Mouse (Mus musculus) embryo, embryonic 9.5 days (tissue): ENCODE results near the gene Limd1.

Source experiments
- DNase-seq: peaks from one replicate; pipeline ENCODE4 v3.0.0-alpha.2; 2017; ENCODE audit errors: extremely low spot score

The Limd1 gene

DNA sequence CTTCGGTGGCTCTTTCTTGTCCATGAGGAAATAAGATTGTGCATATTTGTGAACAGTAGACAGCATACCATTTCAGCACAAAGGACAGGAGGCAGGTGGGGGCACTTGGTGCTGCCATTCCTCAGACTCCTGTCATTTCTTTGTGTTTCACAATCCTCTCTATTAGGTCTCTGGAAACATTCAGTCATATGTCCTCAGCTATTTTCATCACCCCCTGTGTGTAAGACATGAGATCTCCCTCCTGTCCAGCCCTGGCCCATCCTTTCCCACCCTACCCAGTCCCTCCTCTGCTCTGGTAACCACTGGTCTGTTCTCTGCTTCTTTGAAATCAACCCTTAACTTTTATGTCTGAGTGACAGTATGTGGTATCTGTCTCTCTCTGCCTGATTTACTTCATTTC lies 5.1 kb downstream of the Limd1 start:
- DNase-seq: no peak

DNA sequence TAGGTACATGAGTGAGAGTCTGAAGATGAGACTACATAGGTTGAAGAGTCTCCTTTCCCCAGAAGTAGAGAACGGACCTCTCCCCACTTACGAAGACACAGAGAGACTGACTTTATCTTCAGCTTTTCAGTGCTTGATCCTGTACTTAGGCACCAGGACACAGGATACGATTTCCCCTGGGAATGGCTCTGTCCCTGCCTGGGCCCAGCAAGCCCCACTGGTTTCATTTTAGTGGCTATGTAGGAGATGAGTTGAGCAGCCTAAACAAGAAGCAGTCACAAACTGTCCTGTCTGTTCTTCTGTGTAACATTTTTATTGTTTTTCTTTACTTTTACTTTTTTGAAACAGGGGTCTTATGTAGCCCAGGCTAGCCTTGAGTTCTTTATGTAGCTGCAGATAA lies 6.3 kb downstream of the Limd1 start:
- no peak for DNase-seq

DNA sequence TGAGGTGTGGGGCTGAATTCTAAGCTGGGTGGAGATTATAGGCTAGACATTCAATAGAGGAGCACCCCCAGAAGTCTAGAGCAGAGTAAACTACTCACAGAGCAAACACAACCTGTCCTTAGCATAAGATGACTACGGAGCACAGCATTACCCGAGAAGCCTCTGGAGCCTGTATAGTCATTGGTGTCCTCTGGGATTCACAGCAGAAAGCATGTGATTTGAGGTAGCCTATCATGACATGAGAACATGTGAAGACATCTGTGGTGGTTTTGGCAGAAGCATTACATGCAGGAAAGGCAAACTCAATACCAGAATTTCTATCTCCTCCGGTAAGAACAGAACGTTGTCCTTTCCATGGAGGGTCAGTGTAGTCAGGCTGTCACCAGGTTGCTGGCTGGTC lies 7.1 kb downstream of the Limd1 start:
- no peak for DNase-seq

DNA sequence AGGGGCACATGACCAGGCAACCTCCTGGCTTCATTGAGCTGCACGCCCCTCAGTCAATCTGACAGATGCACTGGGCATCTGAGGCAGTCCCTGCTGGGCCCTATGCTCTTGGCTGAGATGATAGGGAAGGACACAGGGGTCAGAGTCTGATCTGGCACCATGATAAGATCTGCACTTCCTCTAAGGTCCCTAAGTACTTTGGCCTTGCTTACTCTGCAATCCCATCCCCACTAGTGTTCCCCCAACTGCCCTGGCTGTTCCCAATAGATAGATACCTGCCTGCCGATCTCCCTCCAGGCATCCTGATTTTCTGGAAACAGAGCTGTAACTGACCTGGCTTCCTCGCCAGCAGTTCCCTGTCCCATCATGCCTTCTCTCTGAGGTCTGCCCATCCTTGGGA lies 8.1 kb downstream of the Limd1 start:
- DNase-seq: no peak

DNA sequence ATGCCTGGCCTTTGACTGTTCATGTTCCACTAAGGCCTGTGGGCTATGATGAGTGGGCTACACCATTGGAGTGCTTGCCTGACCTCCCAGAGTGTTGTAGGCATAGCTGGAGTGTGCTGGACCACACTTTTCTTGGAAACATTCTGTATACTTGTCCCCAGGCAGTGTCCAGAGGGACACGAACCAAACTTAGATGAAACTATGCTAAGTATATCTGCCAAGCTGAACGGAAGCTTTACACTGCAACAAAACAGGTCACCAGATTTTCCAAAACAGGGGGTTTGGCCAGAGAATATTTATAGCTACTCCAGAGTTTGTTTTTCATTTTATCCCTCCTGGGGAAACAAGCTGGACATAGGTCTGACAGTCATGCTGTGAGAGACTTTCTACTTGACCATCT lies 10.6 kb downstream of the Limd1 start:
- no peak for DNase-seq

DNA sequence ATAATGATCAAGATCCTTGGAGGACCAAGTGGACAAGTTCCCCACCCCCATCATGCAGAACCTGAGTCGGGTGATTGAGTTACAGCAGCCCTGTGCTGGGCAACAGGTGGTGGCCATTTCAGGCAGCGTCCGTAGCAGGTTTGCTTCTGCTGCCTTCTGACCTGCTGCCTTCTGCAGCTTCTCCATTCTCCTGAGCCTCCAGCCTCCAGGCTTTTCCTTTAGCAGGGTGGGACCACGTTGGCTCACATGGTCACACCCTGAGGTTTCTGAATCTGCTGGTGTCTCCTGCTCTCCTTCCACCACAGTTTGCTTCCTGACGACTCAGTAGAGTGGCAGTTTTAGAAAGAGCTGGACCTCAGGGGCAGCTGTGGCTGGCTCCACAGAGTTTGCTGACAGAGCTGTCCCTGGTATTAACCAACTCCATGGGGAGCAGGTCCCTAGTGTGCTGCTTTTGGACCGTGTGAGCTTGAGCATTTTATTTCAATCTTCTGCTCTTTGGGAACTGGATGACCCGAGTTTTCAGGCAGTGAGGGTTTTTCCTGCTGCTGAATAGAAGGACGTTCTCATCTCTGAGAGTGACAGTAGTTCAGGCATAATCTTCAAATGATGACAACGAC lies 11.3 kb downstream of the Limd1 start:
- no peak for DNase-seq

DNA sequence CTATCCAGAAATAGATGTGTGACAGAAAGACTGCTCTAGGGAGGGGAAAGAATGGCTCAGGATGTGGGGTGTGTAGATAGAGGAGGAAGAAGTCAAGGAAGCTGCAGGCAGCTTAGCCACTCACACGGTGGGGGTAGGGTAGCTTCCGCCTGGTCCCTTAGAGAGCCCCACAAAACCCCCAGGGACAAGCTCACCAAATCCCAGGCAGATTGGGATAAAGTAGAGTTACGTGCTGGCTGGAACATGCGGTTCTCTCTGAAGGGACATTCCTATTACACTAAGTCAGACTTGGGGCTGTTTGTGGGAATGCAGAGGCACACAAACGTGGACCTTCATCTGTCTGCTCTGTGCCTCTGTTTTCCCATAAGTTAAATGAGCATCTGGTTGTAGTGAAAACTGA lies 12.4 kb downstream of the Limd1 start:
- no peak for DNase-seq

DNA sequence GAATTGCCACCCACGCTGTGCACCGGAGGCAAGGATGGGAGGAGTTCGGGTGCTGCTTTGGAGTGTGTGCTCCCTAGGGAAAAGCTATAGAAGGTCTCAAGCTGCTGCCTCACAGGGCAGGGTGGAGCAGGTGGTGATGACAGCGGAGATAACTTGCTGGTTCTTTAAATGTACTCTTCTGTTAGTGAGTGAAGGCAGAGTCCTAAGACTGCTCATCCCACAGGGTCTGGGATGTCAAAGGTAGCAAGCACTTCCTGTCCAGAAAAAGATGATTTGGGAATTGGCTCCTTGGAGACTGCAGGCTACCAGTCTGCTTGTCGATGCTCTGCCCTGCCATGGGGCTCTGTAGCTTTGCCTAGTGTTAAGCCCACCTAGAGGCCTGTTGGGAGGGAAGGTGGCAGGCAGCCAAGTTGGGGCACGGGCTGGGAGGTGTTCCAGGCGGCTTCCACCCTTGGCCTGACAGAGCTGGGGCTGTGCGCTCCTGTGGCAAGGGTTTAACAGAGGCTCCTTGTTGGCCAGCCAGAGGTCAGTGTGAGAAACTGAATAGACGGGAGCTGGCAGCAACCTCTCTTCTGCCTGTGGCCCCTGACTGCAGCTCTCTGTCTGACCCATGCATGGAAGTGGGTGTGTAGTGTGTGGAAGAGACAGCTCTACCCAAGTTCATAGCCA lies 13.5 kb downstream of the Limd1 start:
- no peak for DNase-seq

DNA sequence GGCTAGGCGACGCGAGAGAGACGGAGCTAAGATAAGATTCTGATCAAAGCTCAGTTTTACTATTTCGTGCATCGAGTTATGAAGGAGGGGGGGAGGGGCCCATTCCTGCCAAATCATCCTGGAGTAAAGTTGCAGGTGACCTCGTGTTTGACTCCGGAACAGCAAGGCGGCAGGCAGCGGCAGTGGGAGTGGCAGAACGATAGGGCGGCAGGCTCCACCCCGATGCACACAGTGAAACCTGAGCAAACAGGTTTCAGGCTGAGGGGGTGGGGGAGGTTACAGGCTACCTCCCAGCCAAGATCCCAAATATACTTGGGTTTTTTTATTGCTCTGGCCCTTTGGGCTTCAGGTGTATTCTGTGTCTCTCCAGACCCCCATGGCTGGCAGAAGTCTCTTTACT lies 18.2 kb downstream of the Limd1 start:
- DNase-seq: peak; percentile 37

DNA sequence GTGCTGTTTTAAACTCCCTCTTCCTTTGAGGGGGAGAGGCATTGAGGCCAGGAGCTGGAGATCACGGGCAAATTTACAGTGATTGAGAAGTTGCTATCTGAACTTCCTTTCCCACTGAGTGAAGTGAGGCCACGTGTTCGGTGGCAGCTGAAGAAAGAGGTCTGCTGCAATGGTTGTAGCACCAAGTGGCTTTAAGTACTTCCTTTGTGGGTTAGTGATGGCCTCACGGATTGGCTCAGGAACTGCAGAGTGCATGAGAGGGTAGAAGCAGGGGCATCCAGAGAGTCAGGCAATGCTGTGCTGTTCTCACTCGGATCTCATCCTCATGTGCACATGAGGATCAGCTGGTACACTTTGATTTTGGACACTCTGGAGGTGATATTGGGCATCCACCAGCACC lies 19.4 kb downstream of the Limd1 start:
- no peak for DNase-seq

DNA sequence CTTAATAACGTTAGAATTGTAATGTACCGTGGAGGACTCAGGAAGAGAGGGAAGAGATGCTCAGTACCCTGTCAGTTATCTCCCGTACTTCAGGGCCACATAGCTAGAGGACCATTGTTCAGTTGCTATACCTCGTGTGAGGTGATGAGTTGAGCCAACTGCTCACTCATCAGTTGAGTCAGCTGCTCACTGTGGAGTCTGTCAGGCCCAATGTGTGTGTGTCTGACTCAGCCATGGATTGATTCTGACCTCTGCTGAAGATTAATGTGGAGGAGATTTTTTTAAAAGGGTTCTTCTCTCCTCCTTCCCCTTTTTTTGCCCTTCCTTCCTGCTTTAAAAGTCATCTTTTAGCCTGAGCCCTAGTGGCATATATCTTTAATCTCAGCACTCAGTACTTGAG lies 22.0 kb downstream of the Limd1 start:
- no peak for DNase-seq

DNA sequence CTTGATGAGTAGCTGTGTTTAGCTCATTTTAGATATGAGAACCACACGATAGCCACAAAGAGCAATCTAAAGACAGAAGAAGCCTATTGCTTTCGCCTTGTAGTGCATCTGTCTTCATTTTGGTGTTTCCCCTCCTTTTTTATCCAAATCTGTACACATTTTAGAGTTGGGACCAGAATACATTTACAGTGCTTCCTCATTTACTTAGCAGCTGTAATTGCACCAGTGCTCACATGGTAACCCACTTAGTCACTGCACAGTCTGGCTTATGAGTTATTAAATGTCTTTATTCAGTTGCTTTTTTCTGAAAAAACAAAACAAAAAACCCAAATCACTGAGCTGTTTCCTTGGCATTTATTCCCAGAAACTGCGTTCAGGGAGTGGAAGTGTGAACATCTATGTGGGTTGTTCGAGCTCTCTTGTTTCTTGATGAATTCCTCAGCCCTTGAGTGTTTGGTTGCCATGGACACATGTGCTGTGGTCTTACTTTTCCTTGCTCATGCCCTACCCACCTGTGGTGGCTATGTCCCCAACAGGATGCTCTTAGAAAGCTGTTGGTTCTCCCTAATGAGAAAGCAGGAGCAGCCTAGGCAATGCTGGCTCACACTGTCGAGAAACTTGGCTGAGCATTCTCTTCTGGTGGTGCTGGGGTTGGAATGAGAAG lies 24.8 kb downstream of the Limd1 start:
- DNase-seq: no peak

DNA sequence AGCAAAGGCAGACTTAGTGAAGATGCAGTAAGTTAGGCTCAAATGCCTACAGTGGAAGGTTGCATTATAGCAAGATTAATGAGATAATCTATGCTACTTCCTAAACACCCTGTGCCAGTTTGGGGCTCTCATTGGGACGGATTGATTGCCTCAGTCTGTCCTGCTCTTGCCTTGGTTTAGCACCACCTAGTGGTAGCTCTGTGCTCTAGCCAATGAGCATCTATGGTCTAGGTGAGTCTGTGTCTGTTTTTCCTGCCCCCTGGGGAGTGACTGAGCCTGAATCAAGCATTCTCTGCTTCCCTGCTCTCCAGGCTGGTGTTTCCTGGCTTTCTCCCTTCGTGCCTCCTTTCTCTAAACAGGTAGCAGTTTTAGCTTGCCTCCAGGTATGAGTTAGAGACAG lies 25.8 kb downstream of the Limd1 start:
- peak; percentile 54 for DNase-seq

DNA sequence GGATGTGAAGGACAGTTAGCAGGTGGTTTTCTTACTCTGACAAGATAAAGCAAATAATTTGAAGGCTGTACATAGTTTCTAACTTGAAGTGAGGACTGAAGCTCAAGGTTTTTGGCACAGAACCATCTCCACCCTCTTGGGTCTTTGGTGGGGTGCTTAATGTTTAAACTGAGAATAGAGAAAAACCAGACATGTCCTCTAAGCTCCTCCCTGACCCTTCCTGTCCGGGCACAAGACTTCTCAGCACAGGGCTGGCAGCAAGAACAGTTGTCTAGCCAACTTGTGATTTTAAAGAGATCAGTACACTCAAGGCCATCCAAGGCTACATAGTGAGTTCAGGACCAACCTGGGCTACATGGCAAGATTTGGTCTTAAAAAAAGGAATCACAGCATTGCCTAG lies 27.1 kb downstream of the Limd1 start:
- DNase-seq: no peak

DNA sequence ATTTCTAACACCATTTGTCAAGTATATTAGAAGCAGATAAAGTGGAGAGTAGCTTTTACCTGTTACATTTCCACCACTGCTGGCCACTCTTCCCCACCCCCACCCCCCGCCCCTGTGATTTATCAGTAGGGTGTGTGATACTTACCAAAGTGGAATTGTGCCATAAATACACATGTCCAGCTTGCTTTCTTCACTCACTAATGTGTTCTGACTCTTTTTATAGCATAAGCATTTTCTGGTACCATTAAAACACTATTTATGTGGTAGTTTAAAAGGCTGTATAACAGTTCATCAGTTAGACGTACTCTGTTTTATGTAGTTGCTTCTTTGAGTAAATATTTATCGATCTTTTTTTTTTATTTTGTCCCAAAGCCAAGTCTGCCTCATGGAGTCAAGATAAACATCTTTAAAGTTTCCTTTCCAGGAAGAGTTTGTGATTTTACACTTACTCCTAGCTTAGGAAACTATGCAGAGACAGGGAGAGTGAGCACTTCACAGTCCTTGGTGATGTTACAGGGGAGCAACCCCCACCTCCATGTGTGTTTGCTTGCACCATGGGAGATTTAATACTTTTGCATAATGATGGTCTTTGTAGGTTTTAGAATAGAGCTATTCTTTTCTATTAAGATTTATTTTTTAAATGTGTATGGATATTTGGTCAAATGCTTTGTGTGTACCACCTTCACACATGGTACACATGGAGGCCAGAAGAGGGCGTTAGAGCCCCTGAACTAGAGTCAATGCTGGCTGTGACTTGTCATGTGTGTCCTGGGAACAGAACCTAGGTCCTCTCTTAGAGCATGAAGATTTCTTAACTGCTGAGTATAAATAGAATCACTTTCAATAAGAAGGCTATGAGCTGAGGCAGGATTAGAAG lies 28.0 kb downstream of the Limd1 start:
- DNase-seq: no peak

DNA sequence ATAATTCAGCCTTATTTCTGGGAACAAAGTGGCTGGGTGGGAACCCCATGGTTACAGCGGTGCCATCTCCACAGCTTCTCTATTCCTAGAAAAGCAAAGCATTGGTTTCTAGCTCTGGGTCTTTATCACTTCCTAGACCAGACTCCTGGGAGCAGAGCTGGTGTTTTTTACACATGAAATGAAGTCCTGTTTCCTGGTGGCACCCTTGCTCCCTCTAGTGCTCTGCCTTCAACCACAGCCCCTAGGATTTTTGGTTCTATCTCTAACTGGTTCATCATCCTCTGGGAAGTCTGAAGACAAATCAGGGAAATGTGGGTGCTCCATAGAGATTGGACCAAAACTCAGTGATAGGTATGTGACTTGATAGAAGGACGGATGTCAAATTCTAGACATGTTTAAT lies 28.9 kb downstream of the Limd1 start:
- no peak for DNase-seq

DNA sequence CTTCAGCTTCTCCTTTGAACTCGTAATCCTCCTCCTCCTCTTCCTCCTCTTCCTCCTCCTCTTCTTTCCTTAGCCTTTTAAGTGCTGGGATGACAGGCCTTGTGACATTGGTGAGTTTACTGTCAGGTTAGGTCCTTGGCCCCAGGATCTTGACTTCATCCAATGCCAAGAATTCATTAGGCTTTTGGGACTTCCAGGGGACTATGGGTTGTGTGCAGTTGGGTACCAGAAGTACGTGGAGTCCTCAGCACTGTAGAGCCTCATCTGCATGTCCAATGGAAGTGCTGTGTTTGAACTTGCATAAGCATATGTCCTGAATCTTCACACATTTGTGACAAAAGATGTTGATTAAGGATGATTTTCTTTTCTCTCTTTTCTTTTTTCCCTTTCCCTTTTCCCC lies 30.5 kb downstream of the Limd1 start:
- DNase-seq: no peak

DNA sequence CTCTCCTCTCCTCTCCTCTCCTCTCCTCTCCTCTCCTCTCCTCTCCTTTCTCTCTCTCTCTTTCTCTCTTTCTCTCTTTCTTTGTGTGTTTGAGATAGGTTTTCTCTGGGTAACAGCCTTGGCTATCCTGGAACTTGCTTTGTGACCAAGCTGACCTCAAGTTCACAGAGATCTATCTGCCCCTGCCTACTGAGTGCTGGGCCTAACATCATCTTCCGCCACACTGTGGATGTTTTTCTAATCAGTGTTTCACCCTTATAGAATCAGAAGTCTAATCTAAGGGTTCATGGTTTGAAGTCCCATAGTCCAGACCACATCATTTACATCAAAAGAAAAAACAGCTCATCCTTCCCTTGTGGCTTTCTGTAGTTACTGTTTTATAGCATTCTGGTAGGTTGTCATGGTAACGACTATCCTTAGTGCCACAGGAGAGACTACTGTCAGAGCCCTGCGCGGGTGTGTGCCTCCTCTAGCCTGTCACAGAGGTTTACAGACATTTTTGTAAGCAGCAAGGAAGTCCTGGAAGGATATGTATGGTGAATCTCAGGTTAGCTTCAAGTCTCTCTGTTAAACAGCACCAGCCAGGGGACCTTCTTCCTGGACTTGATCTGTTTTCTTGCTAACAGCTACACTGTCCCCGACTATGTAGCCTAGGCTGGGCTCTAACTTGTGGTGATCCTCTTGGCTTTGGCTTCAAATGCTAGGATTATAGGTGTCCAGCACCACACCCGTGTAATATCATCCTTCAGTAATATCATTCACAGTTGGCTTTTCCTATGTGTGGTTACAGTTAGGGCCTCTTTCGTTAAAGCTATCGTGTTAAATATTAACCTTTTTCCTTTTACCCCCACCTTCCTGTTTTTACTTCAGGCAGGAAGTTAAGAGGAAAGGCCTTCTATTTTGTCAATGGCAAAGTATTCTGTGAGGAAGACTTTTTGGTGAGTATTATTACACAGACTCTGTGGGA lies 31.4 kb downstream of the Limd1 start:
- no peak for DNase-seq

DNA sequence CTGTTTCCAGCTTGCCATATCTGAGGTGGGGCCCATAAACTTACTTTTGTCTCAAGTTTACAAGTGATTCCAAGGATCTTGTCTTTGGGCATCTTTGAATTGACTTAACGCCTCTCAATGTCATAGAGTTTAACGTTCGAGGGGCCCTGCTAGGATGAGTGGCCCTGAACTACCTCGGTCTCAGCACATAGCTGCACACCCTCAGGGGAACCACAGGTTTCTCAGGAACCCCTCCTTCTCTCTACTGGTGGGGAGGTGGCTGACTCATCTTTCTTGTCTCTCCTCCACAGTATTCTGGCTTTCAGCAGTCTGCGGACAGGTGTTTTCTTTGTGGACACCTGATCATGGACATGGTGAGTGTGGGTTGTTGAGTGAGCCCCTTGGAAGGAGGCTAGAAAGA lies 32.4 kb downstream of the Limd1 start:
- no peak for DNase-seq

DNA sequence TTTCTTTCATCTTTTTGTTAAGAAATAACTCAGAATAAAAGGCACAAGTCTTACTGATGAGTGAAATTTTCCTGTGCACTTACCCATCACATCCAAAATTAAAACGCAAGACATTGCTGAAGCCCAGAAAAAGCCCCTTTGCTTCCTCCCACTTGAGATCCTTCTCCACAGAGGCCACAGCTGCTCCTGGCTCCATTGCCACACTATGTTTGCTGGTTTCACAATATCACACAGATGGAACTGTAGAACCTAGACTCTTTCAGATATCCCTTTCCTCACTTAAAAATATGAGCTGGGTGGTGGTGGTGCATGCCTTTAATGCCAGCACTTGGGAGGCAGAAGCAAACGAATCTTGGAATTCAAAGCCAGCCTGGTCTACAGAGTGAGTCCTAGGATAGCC lies 34.0 kb downstream of the Limd1 start:
- no peak for DNase-seq

DNA sequence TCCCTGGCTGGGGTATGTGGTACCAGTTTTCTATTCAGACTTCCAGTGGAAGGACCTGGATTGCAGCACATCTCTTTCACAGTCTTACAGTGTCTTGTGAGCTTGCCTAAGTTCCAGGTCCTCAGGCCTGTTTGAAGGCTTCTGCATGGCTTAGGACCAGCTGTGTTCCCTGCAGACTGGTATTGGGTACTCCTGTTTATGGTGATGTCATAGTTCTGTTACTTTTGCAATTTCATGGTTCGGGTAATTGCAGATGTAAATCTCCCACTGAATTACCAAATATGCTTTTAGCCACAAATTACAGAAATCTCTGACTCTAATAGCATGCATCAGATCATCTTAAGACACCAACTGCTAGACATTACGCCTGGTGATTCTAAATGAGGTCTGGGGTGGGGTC lies 36.6 kb downstream of the Limd1 start:
- DNase-seq: no peak
